Mouse (Mus musculus) bone marrow macrophage, adult 2 months (primary cell): ENCODE data around the gene Tanc1. TPM values are rescaled to one million over a fixed set of nuclear protein-coding genes. Genes with fewer than 3 reads are reported as not detected.
"Not testable (repeated sequence)": the region's sequence is repeated elsewhere in the genome, so short reads cannot be mapped to it uniquely, and the experiment has no call there.

ENCODE experiments used
- H3K27ac ChIP-seq: 2 replicates; pipeline ENCODE4 v1.5.1; 2012; ENCODE audit warnings: low read depth, low read length; ENCODE audit not compliant: insufficient read depth
- H3K4me1 ChIP-seq: 2 replicates; pipeline ENCODE4 v1.6.1; 2012; ENCODE audit warnings: low read length; ENCODE audit not compliant: control insufficient read depth, insufficient read depth
- H3K4me3 ChIP-seq: 2 replicates; pipeline ENCODE4 v1.5.1; 2012; ENCODE audit warnings: mild to moderate bottlenecking, low read length, moderate library complexity; ENCODE audit not compliant: insufficient read depth
- CTCF ChIP-seq: IDR thresholded peaks from 2 replicates; pipeline ENCODE4 v1.5.1; 2012; ENCODE audit warnings: low read depth, mild to moderate bottlenecking, low read length, moderate library complexity
- POLR2A ChIP-seq: IDR thresholded peaks from 2 replicates; pipeline ENCODE4 v1.6.1; 2012; ENCODE audit warnings: mild to moderate bottlenecking, low read depth, low read length, borderline replicate concordance
- polyA plus RNA-seq: library from polyadenylated mRNA; stranded (reverse); fragments of >200 nt; gene quantifications from 2 replicates; pipeline ENCODE4 v1.2.4, GENCODE M21; 2012; ENCODE audit not compliant: missing spikeins, insufficient read depth, insufficient read length

The Tanc1 gene
- polyA plus RNA-seq, 1 experiment: 6.6 TPM

- H3K27ac ChIP-seq: no peak overlapping the region
- peaks cover 17% of the 10 kb centered on the region for H3K4me1 ChIP-seq
- TF ChIP-seq POLR2A (no peak), CTCF (no peak)
- no peak overlapping the region for H3K4me3 ChIP-seq
These were observed 220.0 kb downstream of the Tanc1 start for GRCm38 (mm10) chr2:59831831-59832230.

GRCm38 (mm10) chr2:59838825-59839224 is 227.0 kb downstream of the Tanc1 start:
- Histone ChIP-seq H3K27ac (no peak overlapping the region), H3K4me1 (no peaks in the 10 kb centered on the region), H3K4me3 (no peak overlapping the region)
- TF ChIP-seq CTCF: no peak
- no peak for TF ChIP-seq POLR2A

- no peak for TF ChIP-seq POLR2A
- no peak overlapping the region for H3K4me3 ChIP-seq
- H3K4me1 ChIP-seq: no peaks in the 10 kb centered on the region
- H3K27ac ChIP-seq: no peak overlapping the region
These were observed 227.9 kb downstream of the Tanc1 start for GRCm38 (mm10) chr2:59839755-59840154.

GRCm38 (mm10) chr2:59840191-59840590 is 228.3 kb downstream of the Tanc1 start:
- no peak overlapping the region for H3K27ac ChIP-seq
- H3K4me1 ChIP-seq: no peaks in the 10 kb centered on the region
- no peak for TF ChIP-seq CTCF
- no peak for TF ChIP-seq POLR2A
- no peak overlapping the region for H3K4me3 ChIP-seq

- TF ChIP-seq CTCF: no peak
- no peak overlapping the region for H3K4me3 ChIP-seq
- no peaks in the 10 kb centered on the region for H3K4me1 ChIP-seq
- H3K27ac ChIP-seq: no peak overlapping the region
These were observed 229.5 kb downstream of the Tanc1 start for GRCm38 (mm10) chr2:59841189-59841939.

- no peak overlapping the region for H3K27ac ChIP-seq
- H3K4me3 ChIP-seq: no peak overlapping the region
- no peak for TF ChIP-seq POLR2A
- no peak for TF ChIP-seq CTCF
- H3K4me1 ChIP-seq: no peaks in the 10 kb centered on the region
These were observed 230.1 kb downstream of the Tanc1 start for GRCm38 (mm10) chr2:59841944-59842343.

- H3K4me3 ChIP-seq: no peak overlapping the region
- H3K27ac ChIP-seq: no peak overlapping the region
- TF ChIP-seq POLR2A (no peak), CTCF (no peak)
- no peaks in the 10 kb centered on the region for H3K4me1 ChIP-seq
These were observed 230.7 kb downstream of the Tanc1 start for GRCm38 (mm10) chr2:59842556-59843008.

- H3K27ac ChIP-seq: no peak overlapping the region
- TF ChIP-seq POLR2A (no peak), CTCF (no peak)
- no peaks in the 10 kb centered on the region for H3K4me1 ChIP-seq
- H3K4me3 ChIP-seq: no peak overlapping the region
These were observed 231.3 kb downstream of the Tanc1 start for GRCm38 (mm10) chr2:59843156-59843555.

GRCm38 (mm10) chr2:59843848-59844247 is 232.0 kb downstream of the Tanc1 start:
- no peak overlapping the region for H3K4me3 ChIP-seq
- TF ChIP-seq CTCF (no peak), POLR2A (no peak)
- H3K27ac ChIP-seq: no peak overlapping the region
- H3K4me1 ChIP-seq: no peaks in the 10 kb centered on the region

- not testable (repeated sequence) for H3K4me3 ChIP-seq, H3K4me1 ChIP-seq, H3K27ac ChIP-seq
These were observed 240.0 kb downstream of the Tanc1 start for GRCm38 (mm10) chr2:59851885-59852284.

- Histone ChIP-seq H3K27ac (no peak overlapping the region), H3K4me3 (no peak overlapping the region), H3K4me1 (peaks cover 3% of the 10 kb centered on the region; the same call in 1 of the 2 replicates)
- TF ChIP-seq CTCF (no peak), POLR2A (no peak)
These were observed 241.1 kb downstream of the Tanc1 start for GRCm38 (mm10) chr2:59852916-59853315.
